Comparison of ENCODE assay signal across 9 mouse cellular contexts in genomic region chr17:78598624-78599023, GRCm38 (mm10).
DNase-seq lines count a peak whose midpoint lies in the region; ATAC-seq and TF ChIP-seq lines count a peak whose summit lies in the region.
"Had no signal": no experiment of that assay in that cellular context is flagged by ENCODE, and none has a peak within 500 bp of the region (broad histone marks: within the 10 kb centered on the region; RNA-seq: fewer than 3 reads in every experiment).

No protein-coding gene starts in this region.

- TF ChIP-seq CTCF in liver, adult 2 months (IDR thresholded peaks at IDR 0.05; ENCODE audit: low read depth, low read length), result peak; percentile 6; the same call in 1 of the 2 replicates

- no peaks in the 10 kb centered on the region for H3K9me3 ChIP-seq in embryonic facial prominence, embryonic 11.5 days (replicated peaks; ENCODE audit: control insufficient read depth, low read length)
- H3K9me3 ChIP-seq in embryonic facial prominence, embryonic 10.5 days, result 0 out of 2 replicates have a peak, but pooled peaks cover 2% of the 10 kb centered on the region
- H3K9me3 ChIP-seq in liver, embryonic 11.5 days (ENCODE audit: control insufficient read depth, low read length), result no peaks in the 10 kb centered on the region
- H3K9me3 ChIP-seq: lung, embryonic 15.5 days had no signal

- H3K9ac ChIP-seq in embryonic facial prominence, embryonic 11.5 days (replicated peaks; ENCODE audit: low read length), result no peak overlapping the region
- H3K9ac ChIP-seq in liver, adult 2 months (ENCODE audit: low read depth, low read length), result no peak overlapping the region
- no peak overlapping the region for H3K9ac ChIP-seq in liver, embryonic 11.5 days (ENCODE audit: low read depth, low read length)
- H3K9ac ChIP-seq: lung, embryonic 15.5 days had no signal

- TF ChIP-seq POLR2A in liver, adult 2 months (IDR thresholded peaks at IDR 0.05; ENCODE audit: extremely low read depth, insufficient read depth, low read length), result no peak

- 27% methylated on average over 3 of the region's 3 CpGs for WGBS in embryonic facial prominence, embryonic 11.5 days
- WGBS in embryonic facial prominence, embryonic 10.5 days, result 18% methylated on average over 3 of the region's 3 CpGs
- WGBS in liver, adult 2 months, result 4% methylated on average over 3 of the region's 3 CpGs
- 12% methylated on average over 3 of the region's 3 CpGs for WGBS in liver, embryonic 11.5 days

- peak; percentile 73 for DNase-seq in embryonic facial prominence, embryonic 11.5 days (ENCODE audit: low spot score)
- no peak for DNase-seq in embryonic facial prominence, embryonic 10.5 days (ENCODE audit: low spot score)
- DNase-seq in liver, adult 2 months (ENCODE audit: extremely low read depth, low read depth, low spot score), result peak; percentile 18
- DNase-seq in liver, embryonic 11.5 days (ENCODE audit: low spot score), result no peak
- DNase-seq in NIH3T3 (ENCODE audit: low read depth), result peak; percentile 78
- DNase-seq in kidney, postnatal 10 days, result peak; percentile 51
- DNase-seq in right cerebral cortex, postnatal 25 days, result no peak
- no peak for DNase-seq in adrenal gland, adult 2 months

- H3K4me1 ChIP-seq in embryonic facial prominence, embryonic 11.5 days (ENCODE audit: control insufficient read depth, insufficient read depth, low read length), result no peaks in the 10 kb centered on the region
- H3K4me1 ChIP-seq in embryonic facial prominence, embryonic 10.5 days, result peaks cover under 1% of the 10 kb centered on the region; the same call in 1 of the 2 replicates
- H3K4me1 ChIP-seq in liver, adult 2 months (ENCODE audit: control insufficient read depth, insufficient read depth, low read length), result no peaks in the 10 kb centered on the region
- no peaks in the 10 kb centered on the region; the same call in 1 of the 2 replicates for H3K4me1 ChIP-seq in liver, embryonic 11.5 days (replicated peaks; ENCODE audit: control insufficient read depth, insufficient read depth, low read length)
- H3K4me1 ChIP-seq: lung, embryonic 15.5 days had no signal

- H3K36me3 ChIP-seq in embryonic facial prominence, embryonic 11.5 days (replicated peaks; ENCODE audit: control insufficient read depth, insufficient read depth, low read depth, low read length), result no peaks in the 10 kb centered on the region
- H3K36me3 ChIP-seq in embryonic facial prominence, embryonic 10.5 days (replicated peaks), result no peaks in the 10 kb centered on the region; the same call in 1 of the 2 replicates
- H3K36me3 ChIP-seq in liver, adult 2 months (ENCODE audit: control insufficient read depth, insufficient read depth, low read length), result no peaks in the 10 kb centered on the region
- H3K36me3 ChIP-seq in liver, embryonic 11.5 days (ENCODE audit: control insufficient read depth, insufficient read depth, low read length), result no peaks in the 10 kb centered on the region
- H3K36me3 ChIP-seq: lung, embryonic 15.5 days had no signal

- no peak for ATAC-seq in embryonic facial prominence, embryonic 11.5 days (replicated peaks; ENCODE audit: insufficient number of reproducible peaks, low FRiP score, low TSS enrichment, low read depth)
- ATAC-seq in liver, embryonic 11.5 days (replicated peaks; ENCODE audit: low FRiP score), result no peak

- no peaks in the 10 kb centered on the region for H3K27me3 ChIP-seq in embryonic facial prominence, embryonic 11.5 days (ENCODE audit: control insufficient read depth, insufficient read depth, low read length)
- 0 out of 2 replicates have a peak, but pooled peaks cover 3% of the 10 kb centered on the region for H3K27me3 ChIP-seq in embryonic facial prominence, embryonic 10.5 days (replicated peaks; ENCODE audit: low read depth, poor library complexity, severe bottlenecking)
- H3K27me3 ChIP-seq in liver, adult 2 months (ENCODE audit: control insufficient read depth, insufficient read depth, low read length), result no peaks in the 10 kb centered on the region
- H3K27me3 ChIP-seq in liver, embryonic 11.5 days (replicated peaks; ENCODE audit: control insufficient read depth, insufficient read depth, low read length), result no peaks in the 10 kb centered on the region
- H3K27me3 ChIP-seq: lung, embryonic 15.5 days had no signal

- no peak overlapping the region for H3K4me2 ChIP-seq in embryonic facial prominence, embryonic 11.5 days (ENCODE audit: low read depth, low read length)
- no peak overlapping the region for H3K4me2 ChIP-seq in liver, embryonic 11.5 days
- H3K4me2 ChIP-seq: lung, embryonic 15.5 days had no signal

- H3K79me2 ChIP-seq in liver, adult 2 months (ENCODE audit: control insufficient read depth, insufficient read depth, low read length), result no peaks in the 10 kb centered on the region

- H3K4me3 ChIP-seq in embryonic facial prominence, embryonic 11.5 days (ENCODE audit: low read depth, low read length), result no peak overlapping the region
- H3K4me3 ChIP-seq in embryonic facial prominence, embryonic 10.5 days, result no peak overlapping the region
- no peak overlapping the region for H3K4me3 ChIP-seq in liver, adult 2 months (ENCODE audit: insufficient read depth, low read depth, low read length)
- no peak overlapping the region for H3K4me3 ChIP-seq in liver, embryonic 11.5 days (ENCODE audit: low read depth, low read length)
- H3K4me3 ChIP-seq: lung, embryonic 15.5 days had no signal

- H3K27ac ChIP-seq in embryonic facial prominence, embryonic 11.5 days (replicated peaks; ENCODE audit: low read depth, low read length), result no peak overlapping the region
- H3K27ac ChIP-seq in embryonic facial prominence, embryonic 10.5 days (replicated peaks), result no peak overlapping the region
- no peak overlapping the region for H3K27ac ChIP-seq in liver, adult 2 months (replicated peaks; ENCODE audit: insufficient read depth, low read depth, low read length)
- H3K27ac ChIP-seq in liver, embryonic 11.5 days (ENCODE audit: low read depth, low read length), result no peak overlapping the region
- H3K27ac ChIP-seq: lung, embryonic 15.5 days had no signal

Comparison
In these comparisons a context has a peak if more than half of its experiments do, and no peak if none do; other contexts are left out.
1. DNase-seq: peak in embryonic facial prominence, embryonic 11.5 days (single experiment), liver, adult 2 months (single experiment), NIH3T3 (single experiment) and kidney, postnatal 10 days (single experiment); none in embryonic facial prominence, embryonic 10.5 days (single experiment), liver, embryonic 11.5 days (single experiment), right cerebral cortex, postnatal 25 days (single experiment) and adrenal gland, adult 2 months (single experiment).